Mouse (Mus musculus) thymus, adult 2 months (tissue): Measurements from ENCODE around the gene Ovch2. TPM values are rescaled to one million over a fixed set of nuclear protein-coding genes. Genes with fewer than 3 reads are reported as not detected.

ENCODE experiments used
- DNase-seq: peaks from one replicate; pipeline ENCODE4 v3.0.0; 2021
- H3K27ac ChIP-seq: fragments of 200-500 bp; 2 replicates; pipeline ENCODE4 v1.5.1; 2012; ENCODE audit warnings: low read length, control low read depth; ENCODE audit not compliant: control insufficient read depth, insufficient read depth
- H3K27me3 ChIP-seq: fragments of 200-500 bp; 2 replicates; pipeline ENCODE4 v1.6.1; 2012; ENCODE audit warnings: mild to moderate bottlenecking, low read length, moderate library complexity, mixed read lengths; ENCODE audit not compliant: control insufficient read depth, insufficient read depth
- H3K36me3 ChIP-seq: fragments of 200-500 bp; 2 replicates; pipeline ENCODE4 v1.6.1; 2012; ENCODE audit warnings: mild to moderate bottlenecking, low read length, moderate library complexity; ENCODE audit not compliant: control insufficient read depth, insufficient read depth
- H3K4me1 ChIP-seq: fragments of 200-500 bp; replicated peaks from 2 replicates; pipeline ENCODE4 v1.6.1; 2012; ENCODE audit warnings: low read length; ENCODE audit not compliant: control insufficient read depth, insufficient read depth
- H3K4me3 ChIP-seq: fragments of 200-500 bp; 2 replicates; pipeline ENCODE4 v1.5.1; 2012; ENCODE audit warnings: mild to moderate bottlenecking, low read length, control low read depth, moderate library complexity; ENCODE audit not compliant: control insufficient read depth, insufficient read depth
- CTCF ChIP-seq: fragments of 200-500 bp; IDR thresholded peaks from 2 replicates; pipeline ENCODE4 v1.5.1; 2012; ENCODE audit warnings: mild to moderate bottlenecking, control low read depth, low read length, moderate library complexity, borderline replicate concordance; ENCODE audit not compliant: control insufficient read depth, poor library complexity, insufficient read depth; ENCODE audit errors: extremely low read depth
- POLR2A ChIP-seq: fragments of 200-500 bp; IDR thresholded peaks from 2 replicates; pipeline ENCODE4 v1.6.1; 2012; ENCODE audit warnings: mild to moderate bottlenecking, low read length, control low read depth, moderate library complexity; ENCODE audit not compliant: control insufficient read depth, poor library complexity, insufficient read depth; ENCODE audit errors: extremely low read depth
- WGBS: fragments of 180-500 bp; shearing (Covaris S2); methylation state at CpG from one replicate; pipeline ENCODE4 v1.1.7; 2018; 5-methylcytosine and 5-hydroxymethylcytosine counted together
- polyA plus RNA-seq: library from polyadenylated mRNA; depleted of rRNA; stranded (reverse); fragments of >200 nt; gene quantifications from 2 replicates; pipeline ENCODE4 v1.2.3, GENCODE M21; 2012; rRNA removed

Gene Ovch2
- polyA plus RNA-seq, 1 experiment, result not detected

DNA sequence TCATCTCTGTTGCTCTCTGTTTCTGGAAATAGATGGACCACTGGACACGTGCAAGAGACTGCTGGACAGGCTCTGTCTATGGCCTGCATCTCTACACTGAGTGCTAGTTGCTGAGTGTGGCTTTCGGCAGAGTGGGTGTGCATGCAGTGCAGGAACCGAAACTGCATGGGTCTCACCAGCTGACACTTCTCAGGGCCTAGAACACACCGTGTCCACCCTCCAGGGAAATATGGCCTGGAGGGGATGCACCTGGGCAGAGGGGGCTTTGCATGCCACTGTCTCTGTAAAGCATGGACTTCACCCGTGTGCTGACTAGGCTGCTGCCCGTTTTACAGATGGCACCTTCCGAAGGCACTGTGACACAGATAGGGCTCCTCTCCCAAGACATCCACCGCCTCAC, 55.0 kb downstream of the Ovch2 start:
- 92% methylated on average over 8 of the region's 8 CpGs for WGBS
- Histone ChIP-seq H3K27ac (no peak overlapping the region), H3K4me3 (no peak overlapping the region), H3K27me3 (no peaks in the 10 kb centered on the region), H3K4me1 (no peaks in the 10 kb centered on the region), H3K36me3 (no peaks in the 10 kb centered on the region)
- TF ChIP-seq CTCF (no peak), POLR2A (no peak)
- no peak for DNase-seq

DNA sequence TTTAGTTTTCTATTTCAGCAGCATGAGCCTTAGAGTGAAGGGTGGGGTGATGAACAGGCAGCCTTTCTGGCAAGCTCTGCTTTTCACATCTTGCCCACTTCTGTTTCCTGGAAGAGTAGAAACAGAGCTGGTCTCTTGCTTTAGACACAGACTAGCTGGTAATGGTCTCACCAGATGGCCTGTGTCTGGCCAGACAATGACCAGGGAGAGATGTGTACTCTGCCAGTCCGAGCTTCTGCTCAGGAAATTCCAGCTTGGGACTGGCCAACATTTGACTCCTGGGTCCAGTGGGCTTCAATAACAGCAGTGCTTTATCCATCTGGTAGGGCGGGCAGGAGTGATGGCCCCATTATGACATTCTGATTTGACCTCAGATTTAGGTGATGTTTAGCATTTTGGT, 55.9 kb downstream of the Ovch2 start:
- H3K4me3 ChIP-seq, result no peak overlapping the region
- H3K27me3 ChIP-seq, result no peaks in the 10 kb centered on the region
- no peaks in the 10 kb centered on the region for H3K4me1 ChIP-seq
- H3K27ac ChIP-seq, result no peak overlapping the region
- no peak for DNase-seq
- 94% methylated on average over 2 of the region's 2 CpGs for whole genome bisulfite sequencing
- TF ChIP-seq CTCF, result no peak
- no peak for TF ChIP-seq POLR2A
- no peaks in the 10 kb centered on the region for H3K36me3 ChIP-seq

DNA sequence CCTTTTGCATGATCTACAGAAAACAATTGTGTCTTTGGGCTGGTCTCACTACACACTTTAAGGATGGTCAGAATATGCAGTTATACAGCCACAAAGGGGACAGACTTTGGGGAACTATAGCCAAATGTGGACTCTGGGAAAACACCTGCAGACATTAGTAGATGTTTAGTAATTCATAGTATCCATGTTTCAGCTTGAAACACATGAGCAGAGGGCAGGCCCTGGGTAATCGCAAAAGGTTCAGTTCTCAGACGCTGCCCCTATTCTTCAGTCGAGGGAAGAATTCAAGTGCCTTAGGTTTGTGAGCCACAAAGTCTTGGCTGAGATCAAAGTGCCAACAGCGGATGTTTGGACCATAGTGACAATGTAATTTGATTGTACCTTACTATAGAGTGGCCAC, 56.6 kb downstream of the Ovch2 start:
- Histone ChIP-seq H3K4me3 (no peak overlapping the region), H3K27me3 (no peaks in the 10 kb centered on the region), H3K27ac (no peak overlapping the region), H3K36me3 (no peaks in the 10 kb centered on the region), H3K4me1 (no peaks in the 10 kb centered on the region)
- TF ChIP-seq CTCF (no peak), POLR2A (no peak)
- DNase-seq, result no peak
- 95% methylated on average over 4 of the region's 4 CpGs for WGBS

DNA sequence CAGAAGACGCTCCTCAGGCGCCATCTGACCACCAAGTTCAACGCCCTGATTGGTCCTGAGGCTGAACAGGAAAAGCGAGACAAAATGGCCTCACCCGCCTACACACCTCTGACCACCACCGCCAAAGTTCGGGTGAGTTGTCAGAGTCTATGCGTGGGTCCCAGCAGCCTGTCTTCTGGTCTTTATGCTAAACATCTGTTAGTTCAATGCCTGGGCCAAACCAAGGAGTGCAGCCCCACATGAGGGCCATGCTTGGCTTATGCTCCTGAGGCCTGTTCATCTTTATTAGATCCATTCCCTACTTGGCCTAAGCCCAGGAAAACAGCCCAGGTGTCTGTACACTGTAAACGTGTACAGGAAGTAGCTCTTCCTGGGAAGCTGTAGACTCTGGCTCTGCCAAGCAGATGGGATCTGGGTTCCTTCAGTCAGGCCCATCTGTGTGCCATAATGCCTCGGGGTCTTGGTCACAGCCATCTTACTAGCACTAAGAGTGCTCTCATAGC, 58.0 kb downstream of the Ovch2 start:
- WGBS, result 94% methylated on average over 10 of the region's 10 CpGs
- Histone ChIP-seq H3K4me1 (no peaks in the 10 kb centered on the region), H3K4me3 (no peak overlapping the region), H3K27ac (no peak overlapping the region), H3K27me3 (no peaks in the 10 kb centered on the region), H3K36me3 (no peaks in the 10 kb centered on the region)
- no peak for TF ChIP-seq CTCF
- TF ChIP-seq POLR2A, result no peak
- DNase-seq, result no peak

DNA sequence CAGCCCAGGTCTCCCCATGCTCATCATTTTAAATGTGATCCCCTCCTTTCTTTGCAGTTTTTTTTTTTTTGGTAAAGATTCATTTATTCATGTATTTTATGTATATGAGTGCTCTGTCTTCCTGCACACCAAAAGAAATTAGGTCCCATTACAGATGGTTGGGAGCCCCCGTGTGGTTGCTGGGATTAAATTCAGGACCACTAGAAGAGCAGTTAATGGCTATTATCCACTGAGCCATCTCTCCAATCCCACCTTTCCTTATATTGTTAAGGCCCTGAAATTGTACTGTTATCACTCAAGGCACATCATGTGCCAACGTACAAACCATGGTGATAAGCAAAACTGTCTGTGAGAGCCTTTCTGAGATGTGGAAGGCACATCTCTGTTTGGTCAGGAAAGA, 62.3 kb downstream of the Ovch2 start:
- no peak overlapping the region for H3K27ac ChIP-seq
- WGBS, result 65% methylated on average over 2 of the region's 2 CpGs
- TF ChIP-seq CTCF (no peak), POLR2A (no peak)
- no peaks in the 10 kb centered on the region for H3K4me1 ChIP-seq
- H3K4me3 ChIP-seq, result no peak overlapping the region
- peak; percentile 35 for DNase-seq
- no peaks in the 10 kb centered on the region for H3K27me3 ChIP-seq
- no peaks in the 10 kb centered on the region for H3K36me3 ChIP-seq

DNA sequence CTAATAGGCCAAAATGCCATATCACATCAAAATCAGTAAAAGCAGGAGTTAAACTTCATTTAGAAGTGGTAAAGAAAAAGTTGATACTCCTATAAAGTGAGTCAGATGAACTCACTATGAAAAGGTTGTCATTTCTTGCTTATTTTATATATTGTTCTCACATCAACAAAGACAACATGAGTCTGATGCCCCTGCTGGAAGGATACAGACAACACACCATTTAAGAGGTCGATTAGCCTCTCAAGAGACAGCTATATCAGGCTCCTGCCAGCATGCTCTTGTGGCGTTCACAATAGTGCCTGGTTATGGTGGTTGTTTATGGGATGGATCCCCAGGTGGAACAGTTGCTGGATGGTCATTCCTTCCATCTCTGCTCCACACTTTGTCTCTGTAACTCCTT, 67.8 kb downstream of the Ovch2 start:
- no peak for DNase-seq
- Histone ChIP-seq H3K27ac (no peak overlapping the region), H3K4me1 (no peaks in the 10 kb centered on the region), H3K4me3 (no peak overlapping the region), H3K27me3 (no peaks in the 10 kb centered on the region), H3K36me3 (no peaks in the 10 kb centered on the region)
- TF ChIP-seq POLR2A, result no peak
- no peak for TF ChIP-seq CTCF
- WGBS, result 72% methylated on average over 2 of the region's 2 CpGs

Other genes starting within 250 kb of the Ovch2 start
- gene Olfml1, start 233.8 kb downstream of the Ovch2 start, polyA plus RNA-seq, result 2.7 and 4.2 TPM in 2 replicates
- 3.9 and 5.6 TPM in 2 replicates for gene Ppfibp2, start 206.0 kb downstream of the Ovch2 start, polyA plus RNA-seq
- not detected in 2 replicates for gene 5330417H12Rik, start 176.0 kb downstream of the Ovch2 start, polyA plus RNA-seq
- 0.13 and 0.32 TPM in 2 replicates for gene Cyb5r2, start 43.2 kb downstream of the Ovch2 start, polyA plus RNA-seq
- gene Olfr467, start 11.1 kb upstream of the Ovch2 start, polyA plus RNA-seq, result not detected in 2 replicates
- not detected in 2 replicates for gene Olfr469, start 24.3 kb upstream of the Ovch2 start, polyA plus RNA-seq
- not detected in 2 replicates for gene Olfr470, start 46.3 kb upstream of the Ovch2 start, polyA plus RNA-seq
- gene Olfr472, start 96.7 kb upstream of the Ovch2 start, polyA plus RNA-seq, result not detected in 2 replicates
- gene Olfr473, start 129.2 kb upstream of the Ovch2 start, polyA plus RNA-seq, result not detected in 2 replicates
- gene Olfr474, start 153.4 kb upstream of the Ovch2 start, polyA plus RNA-seq, result not detected in 2 replicates
- not detected in 2 replicates for gene Olfr476, start 163.6 kb upstream of the Ovch2 start, polyA plus RNA-seq
- not detected in 2 replicates for gene Olfr477, start 185.5 kb upstream of the Ovch2 start, polyA plus RNA-seq
- not detected in 2 replicates for gene Olfr478, start 232.8 kb upstream of the Ovch2 start, polyA plus RNA-seq
- gene Olfr479, start 249.5 kb upstream of the Ovch2 start, polyA plus RNA-seq, result not detected in 2 replicates